Mouse (Mus musculus): ENCODE data around the gene Pkm. TPM values are rescaled to one million over a fixed set of nuclear protein-coding genes. Genes with fewer than 3 reads are reported as not detected.

Pkm gene
- polyA plus RNA-seq (2017; shearing (Covaris generic)): 100 to 1,000 TPM; 785 to 986 TPM

DNA sequence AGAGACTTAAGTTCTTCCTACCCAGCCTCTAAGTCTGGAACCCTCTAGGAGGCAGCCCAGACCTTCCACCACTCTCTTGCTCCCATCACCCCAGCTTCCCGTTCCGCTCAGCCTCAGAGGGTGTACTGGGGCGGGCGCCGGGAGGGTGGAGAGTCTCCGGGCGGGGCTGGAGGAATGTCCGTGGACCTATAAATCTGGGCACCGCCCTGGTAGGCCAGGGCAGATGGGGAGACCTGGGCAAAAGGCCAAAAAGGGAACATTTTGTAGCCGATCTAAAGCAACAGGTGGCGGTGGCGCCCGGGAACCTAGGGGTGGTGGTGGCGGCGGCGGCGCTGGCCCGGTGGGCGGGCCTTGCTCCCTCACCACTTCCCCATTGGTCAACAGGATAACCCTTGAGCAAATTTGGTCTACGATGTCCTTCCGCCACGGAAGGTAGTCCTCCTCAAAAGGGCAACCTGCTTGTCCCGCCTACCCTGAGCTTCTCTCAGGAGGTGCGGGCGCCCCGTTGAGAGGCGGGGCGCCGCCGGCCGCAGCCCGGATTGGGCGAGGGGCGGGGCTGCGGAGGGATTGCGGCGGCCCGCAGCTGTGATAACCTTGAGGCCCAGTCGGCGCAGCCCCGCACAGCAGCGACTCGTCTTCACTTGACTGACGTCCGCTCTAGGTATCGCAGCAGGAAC lies at the start of gene Pkm:
TSS of gene Pkm (plus strand) at position 411 of the 677 bp plus-strand sequence.

DNA sequence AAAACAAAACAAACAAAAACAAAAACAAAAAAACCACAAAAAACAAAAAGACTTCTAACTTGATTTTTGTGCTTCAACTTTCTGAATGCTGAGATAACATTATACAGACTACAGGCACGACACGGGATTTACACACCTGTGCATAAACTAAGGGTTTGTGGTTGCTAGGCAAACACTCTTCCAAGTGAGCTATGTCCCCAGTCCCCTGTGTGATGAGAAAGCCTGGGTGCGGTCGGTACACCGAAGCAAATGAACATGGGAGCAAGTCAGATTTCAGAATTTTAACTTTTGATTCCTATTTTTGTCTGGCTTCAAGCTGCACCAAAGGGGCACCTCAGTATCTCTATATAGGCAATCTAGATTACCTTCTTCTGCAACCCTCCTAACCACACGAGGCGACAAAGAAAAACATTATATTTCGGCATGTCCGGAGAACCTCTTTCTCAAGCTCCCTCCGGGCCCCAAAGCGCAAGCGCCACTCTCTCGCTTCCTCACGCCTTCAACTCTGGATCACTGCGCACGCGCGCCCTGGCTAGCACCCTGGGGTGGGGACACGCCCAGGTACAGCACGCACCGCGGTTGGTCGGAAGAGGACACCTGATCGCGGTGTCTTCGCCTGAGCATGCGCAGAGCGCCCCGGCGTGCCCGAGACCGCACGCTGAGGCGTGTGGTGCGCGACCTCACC lies 39.4 kb upstream of the Pkm start, which contains the start of gene Parp6:
TSS of gene Parp6 (plus strand) at position 663 of the 685 bp plus-strand sequence.

DNA sequence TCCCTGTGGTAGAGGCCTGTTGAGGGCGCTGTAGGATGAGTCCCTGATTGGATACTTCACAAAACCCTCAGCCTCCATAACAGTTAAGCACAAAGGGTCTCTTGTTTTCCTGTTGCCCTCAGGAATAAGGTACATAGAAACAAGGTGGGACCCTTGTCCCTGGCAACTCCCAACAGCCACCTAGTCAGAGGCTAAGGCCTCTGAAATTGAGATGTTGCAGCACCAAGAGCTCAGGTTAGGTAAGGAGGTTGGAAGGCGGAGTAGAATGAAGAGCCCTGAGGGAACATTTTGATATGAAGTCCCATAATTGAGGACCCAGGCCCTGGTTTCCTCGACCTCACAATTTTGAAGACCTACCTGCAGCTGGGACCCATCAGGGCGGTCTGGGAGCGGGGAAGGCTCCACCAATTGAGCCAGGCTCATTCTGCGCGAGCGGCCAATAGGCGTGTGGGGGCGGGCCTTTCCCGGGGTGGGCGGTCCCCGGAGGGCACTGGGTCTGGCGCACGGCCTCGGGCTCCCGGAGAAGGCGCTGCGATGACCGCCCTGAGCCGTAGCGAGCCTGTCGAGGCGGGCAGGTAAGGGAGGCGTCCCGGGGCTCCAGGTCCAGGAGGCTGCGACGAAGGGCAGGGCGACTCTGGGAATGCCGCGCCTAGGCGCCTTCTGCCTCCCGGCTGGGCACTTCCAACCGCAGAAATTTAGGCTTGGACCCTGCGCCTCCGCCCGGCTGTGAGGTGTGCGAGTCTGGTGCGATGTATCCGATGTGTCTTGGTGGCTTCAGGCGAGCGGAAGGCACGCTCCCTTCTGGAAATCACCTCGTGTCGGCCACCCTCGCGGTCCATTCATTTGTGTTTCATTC lies 23.7 kb downstream of the Pkm start, which contains the start of gene Gramd2:
TSS of gene Gramd2 (plus strand) at position 467 of the 856 bp plus-strand sequence.

Other genes starting within 250 kb of the Pkm start
- gene Arih1, start 169.8 kb upstream of the Pkm start, polyA plus RNA-seq (2017; shearing (Covaris generic)): 100 to 1,000 TPM in 1 of 2 experiments, 10 to 100 TPM in 1; 75.8 to 113 TPM
- 10 to 100 TPM; 45.2 to 45.8 TPM for gene Hexa, start 116.8 kb upstream of the Pkm start, polyA plus RNA-seq (2017; shearing (Covaris generic))
- gene Tmem202, start 116.5 kb upstream of the Pkm start, polyA plus RNA-seq (2017; shearing (Covaris generic)): 1 to 10 TPM in 1 of 2 experiments, under 1 TPM in 1; 0.24 to 1.1 TPM
- not detected for gene Celf6, start 78.5 kb upstream of the Pkm start, polyA plus RNA-seq (2017; shearing (Covaris generic))
- 10 to 100 TPM; 39.1 to 54.7 TPM for gene Parp6, start 39.1 kb upstream of the Pkm start, polyA plus RNA-seq (2017; shearing (Covaris generic))
- gene Gramd2, start 23.8 kb downstream of the Pkm start, polyA plus RNA-seq (2017; shearing (Covaris generic)): under 1 TPM in 1 of 2 experiments, not detected in 1; 0.39 TPM
- gene Senp8, start 94.3 kb downstream of the Pkm start, polyA plus RNA-seq (2017; shearing (Covaris generic)): 1 to 10 TPM; 3.0 to 5.2 TPM
- 10 to 100 TPM; 17.1 to 19.4 TPM for gene Myo9a, start 94.5 kb downstream of the Pkm start, polyA plus RNA-seq (2017; shearing (Covaris generic))